Mouse (Mus musculus) liver, embryonic 14.5 days (tissue): ENCODE measurements around the gene Gm12166.

Experiments used
- CTCF ChIP-seq: IDR thresholded peaks from 2 replicates; pipeline ENCODE4 v1.5.1; 2016; ENCODE audit warnings: antibody characterized with exemption, low read depth, control low read depth
- EP300 ChIP-seq: IDR thresholded peaks from 2 replicates; pipeline ENCODE4 v1.6.1; 2016; ENCODE audit warnings: antibody characterized with exemption, low read depth

GRCm38 (mm10) chr11:46097062-46097461, 44.9 kb upstream of the Gm12166 start:
- TF ChIP-seq CTCF (no peak), EP300 (no peak)
